Mouse (Mus musculus): ENCODE results near the gene Zkscan14. TPM values are rescaled to one million over a fixed set of nuclear protein-coding genes. Genes with fewer than 3 reads are reported as not detected.

Zkscan14 gene
- total and polyA plus RNA-seq, 2 experiments from 2014 or later: 6.3 to 9.8 TPM

- no peaks in the 10 kb centered on the region for H3K27me3 ChIP-seq (ENCODE audit: control insufficient read depth, insufficient read depth, low read length)
- no peak overlapping the region for H3K9ac ChIP-seq (replicated peaks; ENCODE audit: low read depth, low read length)
- no peaks in the 10 kb centered on the region for H3K9me3 ChIP-seq (replicated peaks; ENCODE audit: control insufficient read depth, low read length)
- H3K27ac ChIP-seq (ENCODE audit: low read depth): no peak overlapping the region
- H3K4me3 ChIP-seq (ENCODE audit: low read depth, low read length): no peak overlapping the region
- H3K4me1 ChIP-seq (ENCODE audit: control insufficient read depth, insufficient read depth): no peaks in the 10 kb centered on the region
- no peak overlapping the region for H3K4me2 ChIP-seq (ENCODE audit: low read depth, low read length)
- TF ChIP-seq CTCF (IDR thresholded peaks at IDR 0.05; ENCODE audit: low read depth): no peak
- peaks cover 62% of the 10 kb centered on the region for H3K36me3 ChIP-seq (replicated peaks; ENCODE audit: control insufficient read depth, insufficient read depth, low read length)
- WGBS: 93% methylated on average over 20 of the region's 20 CpGs
- no peak for DNase-seq (ENCODE audit: low spot score)
- no peak for ATAC-seq (ENCODE audit: insufficient read depth, low read depth)
Observed at GRCm38 (mm10) chr5:145218671-145219070, 17.0 kb upstream of the Zkscan14 start.

DNA sequence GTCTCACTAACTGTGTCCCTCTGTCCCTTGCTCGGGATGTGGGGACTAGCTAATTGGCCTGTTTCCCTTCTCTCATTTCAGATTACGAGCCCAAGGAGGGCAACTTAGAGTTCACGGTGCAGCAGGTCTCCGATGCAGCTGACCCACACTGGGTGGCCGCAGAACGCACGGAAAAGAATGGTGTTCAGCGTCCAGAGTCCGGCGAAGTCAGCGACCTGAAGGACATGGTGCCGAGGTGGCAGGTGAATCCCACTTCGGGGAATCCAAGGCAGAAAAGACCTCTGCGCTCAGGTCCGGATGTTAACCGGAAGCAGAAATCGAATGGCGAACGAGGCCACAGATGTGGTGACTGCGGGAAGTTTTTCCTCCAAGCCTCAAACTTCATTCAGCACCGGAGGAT lies 16.5 kb upstream of the Zkscan14 start:
- Histone ChIP-seq H3K4me3 (ENCODE audit: low read depth, low read length) (no peak overlapping the region), H3K9me3 (replicated peaks; ENCODE audit: control insufficient read depth, low read length) (no peaks in the 10 kb centered on the region), H3K27me3 (ENCODE audit: control insufficient read depth, insufficient read depth, low read length) (no peaks in the 10 kb centered on the region), H3K27ac (ENCODE audit: low read depth) (no peak overlapping the region), H3K9ac (replicated peaks; ENCODE audit: low read depth, low read length) (no peak overlapping the region), H3K36me3 (replicated peaks; ENCODE audit: control insufficient read depth, insufficient read depth, low read length) (peaks cover 67% of the 10 kb centered on the region), H3K4me1 (ENCODE audit: control insufficient read depth, insufficient read depth) (no peaks in the 10 kb centered on the region), H3K4me2 (ENCODE audit: low read depth, low read length) (no peak overlapping the region)
- ATAC-seq (ENCODE audit: insufficient read depth, low read depth) (no peak), DNase-seq (ENCODE audit: low spot score) (no peak)
- WGBS: 93% methylated on average over 21 of the region's 21 CpGs
- TF ChIP-seq EP300 (IDR thresholded peaks at IDR 0.05; ENCODE audit: low read depth) (no peak), CTCF (IDR thresholded peaks at IDR 0.05; ENCODE audit: low read depth) (no peak)

DNA sequence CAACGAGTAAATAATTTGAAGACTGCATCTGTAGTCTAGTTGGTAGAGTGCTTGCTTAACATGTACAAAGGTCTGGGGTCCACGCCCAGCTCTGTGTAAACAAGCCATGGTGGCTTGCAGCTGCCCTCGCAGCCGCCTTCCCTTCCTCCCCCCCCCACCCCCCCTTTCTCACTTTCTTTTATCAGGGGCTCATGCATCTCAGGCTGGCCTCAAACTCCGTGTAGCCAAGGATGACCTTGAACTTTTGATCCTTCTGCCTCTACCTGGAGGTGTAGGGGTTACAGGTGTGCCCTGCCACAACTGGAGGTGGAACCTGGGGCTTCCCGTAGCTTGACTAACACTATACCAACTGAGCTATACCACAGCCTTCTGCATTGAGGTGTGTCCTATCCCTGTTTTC lies 16.1 kb upstream of the Zkscan14 start:
- no peak overlapping the region for H3K27ac ChIP-seq (ENCODE audit: low read depth)
- 82% methylated on average over 6 of the region's 6 CpGs for WGBS
- no peak for TF ChIP-seq CTCF (IDR thresholded peaks at IDR 0.05; ENCODE audit: low read depth)
- TF ChIP-seq EP300 (IDR thresholded peaks at IDR 0.05; ENCODE audit: low read depth): no peak
- no peaks in the 10 kb centered on the region for H3K27me3 ChIP-seq (ENCODE audit: control insufficient read depth, insufficient read depth, low read length)
- no peak overlapping the region for H3K9ac ChIP-seq (replicated peaks; ENCODE audit: low read depth, low read length)
- peaks cover 71% of the 10 kb centered on the region for H3K36me3 ChIP-seq (replicated peaks; ENCODE audit: control insufficient read depth, insufficient read depth, low read length)
- H3K4me3 ChIP-seq (ENCODE audit: low read depth, low read length): no peak overlapping the region
- ATAC-seq (ENCODE audit: insufficient read depth, low read depth): no peak
- H3K4me2 ChIP-seq (ENCODE audit: low read depth, low read length): no peak overlapping the region
- no peaks in the 10 kb centered on the region for H3K4me1 ChIP-seq (ENCODE audit: control insufficient read depth, insufficient read depth)
- DNase-seq (ENCODE audit: low spot score): no peak
- no peaks in the 10 kb centered on the region for H3K9me3 ChIP-seq (replicated peaks; ENCODE audit: control insufficient read depth, low read length)

GRCm38 (mm10) chr5:145214679-145215078 lies 13.0 kb upstream of the Zkscan14 start:
- Histone ChIP-seq H3K9me3 (replicated peaks; ENCODE audit: control insufficient read depth, low read length) (no peaks in the 10 kb centered on the region), H3K4me1 (ENCODE audit: control insufficient read depth, insufficient read depth) (no peaks in the 10 kb centered on the region), H3K36me3 (replicated peaks; ENCODE audit: control insufficient read depth, insufficient read depth, low read length) (peaks cover 79% of the 10 kb centered on the region), H3K27me3 (ENCODE audit: control insufficient read depth, insufficient read depth, low read length) (no peaks in the 10 kb centered on the region), H3K4me2 (ENCODE audit: low read depth, low read length) (no peak overlapping the region), H3K9ac (replicated peaks; ENCODE audit: low read depth, low read length) (no peak overlapping the region), H3K4me3 (ENCODE audit: low read depth, low read length) (no peak overlapping the region), H3K27ac (ENCODE audit: low read depth) (no peak overlapping the region)
- ATAC-seq (ENCODE audit: insufficient read depth, low read depth): no peak
- TF ChIP-seq CTCF (IDR thresholded peaks at IDR 0.05; ENCODE audit: low read depth): peak; percentile 31; the same call in 1 of the 2 replicates
- TF ChIP-seq EP300 (IDR thresholded peaks at IDR 0.05; ENCODE audit: low read depth): no peak
- no peak for DNase-seq (ENCODE audit: low spot score)
- WGBS: 66% methylated on average over 4 of the region's 4 CpGs

- 90% methylated on average over 3 of the region's 3 CpGs for WGBS
Observed at GRCm38 (mm10) chr5:145213505-145213904, 11.8 kb upstream of the Zkscan14 start.

GRCm38 (mm10) chr5:145212216-145212615 lies 10.5 kb upstream of the Zkscan14 start:
- H3K4me1 ChIP-seq (ENCODE audit: control insufficient read depth, insufficient read depth): no peaks in the 10 kb centered on the region
- DNase-seq (ENCODE audit: low spot score): no peak
- no peak for ATAC-seq (ENCODE audit: insufficient read depth, low read depth)
- no peak overlapping the region for H3K4me3 ChIP-seq (ENCODE audit: low read depth, low read length)
- no peaks in the 10 kb centered on the region for H3K9me3 ChIP-seq (replicated peaks; ENCODE audit: control insufficient read depth, low read length)
- 86% methylated on average over 4 of the region's 4 CpGs for WGBS
- H3K9ac ChIP-seq (replicated peaks; ENCODE audit: low read depth, low read length): no peak overlapping the region
- TF ChIP-seq EP300 (IDR thresholded peaks at IDR 0.05; ENCODE audit: low read depth) (no peak), CTCF (IDR thresholded peaks at IDR 0.05; ENCODE audit: low read depth) (no peak)
- no peak overlapping the region for H3K27ac ChIP-seq (ENCODE audit: low read depth)
- H3K27me3 ChIP-seq (ENCODE audit: control insufficient read depth, insufficient read depth, low read length): no peaks in the 10 kb centered on the region
- H3K36me3 ChIP-seq (replicated peaks; ENCODE audit: control insufficient read depth, insufficient read depth, low read length): peaks cover 63% of the 10 kb centered on the region
- H3K4me2 ChIP-seq (ENCODE audit: low read depth, low read length): no peak overlapping the region

More at GRCm38 (mm10) chr5:145213505-145213904, 11.8 kb upstream of the Zkscan14 start:
- Histone ChIP-seq H3K4me1 (ENCODE audit: control insufficient read depth, insufficient read depth) (no peaks in the 10 kb centered on the region), H3K27ac (ENCODE audit: low read depth) (no peak overlapping the region), H3K36me3 (replicated peaks; ENCODE audit: control insufficient read depth, insufficient read depth, low read length) (peaks cover 71% of the 10 kb centered on the region), H3K9ac (replicated peaks; ENCODE audit: low read depth, low read length) (no peak overlapping the region), H3K4me2 (ENCODE audit: low read depth, low read length) (no peak overlapping the region), H3K27me3 (ENCODE audit: control insufficient read depth, insufficient read depth, low read length) (no peaks in the 10 kb centered on the region), H3K4me3 (ENCODE audit: low read depth, low read length) (no peak overlapping the region), H3K9me3 (replicated peaks; ENCODE audit: control insufficient read depth, low read length) (no peaks in the 10 kb centered on the region)
- ATAC-seq (ENCODE audit: insufficient read depth, low read depth) (no peak), DNase-seq (ENCODE audit: low spot score) (no peak)
- TF ChIP-seq CTCF (IDR thresholded peaks at IDR 0.05; ENCODE audit: low read depth): no peak
- no peak for TF ChIP-seq EP300 (IDR thresholded peaks at IDR 0.05; ENCODE audit: low read depth)
